Mouse (Mus musculus): ENCODE results near the gene Ehd4.

DNA sequence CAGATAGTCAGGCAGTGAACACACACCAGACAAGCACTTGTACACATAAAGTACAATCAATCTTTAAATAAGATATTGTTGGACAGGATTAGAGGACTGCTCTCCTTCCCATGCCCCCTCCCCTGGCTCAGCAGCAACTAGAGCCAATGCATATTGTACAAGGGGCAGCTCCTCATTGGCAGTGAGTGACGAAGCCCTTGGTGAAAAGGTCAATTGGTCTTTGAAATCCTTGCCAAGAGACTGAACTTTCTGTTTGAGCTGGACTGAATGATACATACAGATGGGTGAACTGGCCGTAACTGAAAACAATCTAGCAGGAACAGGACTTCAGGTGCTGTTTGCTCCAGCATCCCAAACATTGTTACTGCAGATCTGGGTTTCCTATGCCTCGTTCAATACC lies 67.0 kb downstream of the Ehd4 start:
- TF ChIP-seq CTCF (IDR thresholded peaks at IDR 0.05; ENCODE audit: low read depth), result no peak
- TF ChIP-seq EP300 (IDR thresholded peaks at IDR 0.05; ENCODE audit: low read depth), result no peak

Measured in heart, postnatal 0 days (tissue).